Mouse (Mus musculus): ENCODE measurements around the gene Akt1s1. TPM values are rescaled to one million over a fixed set of nuclear protein-coding genes. Genes with fewer than 3 reads are reported as not detected.
A peak's percentile ranks its signal among the peaks of the same experiment; 100 is the strongest.

Gene Akt1s1
- total and polyA plus RNA-seq, 3 experiments = 9.5 to 24.2 (median 23.3) TPM

DNA sequence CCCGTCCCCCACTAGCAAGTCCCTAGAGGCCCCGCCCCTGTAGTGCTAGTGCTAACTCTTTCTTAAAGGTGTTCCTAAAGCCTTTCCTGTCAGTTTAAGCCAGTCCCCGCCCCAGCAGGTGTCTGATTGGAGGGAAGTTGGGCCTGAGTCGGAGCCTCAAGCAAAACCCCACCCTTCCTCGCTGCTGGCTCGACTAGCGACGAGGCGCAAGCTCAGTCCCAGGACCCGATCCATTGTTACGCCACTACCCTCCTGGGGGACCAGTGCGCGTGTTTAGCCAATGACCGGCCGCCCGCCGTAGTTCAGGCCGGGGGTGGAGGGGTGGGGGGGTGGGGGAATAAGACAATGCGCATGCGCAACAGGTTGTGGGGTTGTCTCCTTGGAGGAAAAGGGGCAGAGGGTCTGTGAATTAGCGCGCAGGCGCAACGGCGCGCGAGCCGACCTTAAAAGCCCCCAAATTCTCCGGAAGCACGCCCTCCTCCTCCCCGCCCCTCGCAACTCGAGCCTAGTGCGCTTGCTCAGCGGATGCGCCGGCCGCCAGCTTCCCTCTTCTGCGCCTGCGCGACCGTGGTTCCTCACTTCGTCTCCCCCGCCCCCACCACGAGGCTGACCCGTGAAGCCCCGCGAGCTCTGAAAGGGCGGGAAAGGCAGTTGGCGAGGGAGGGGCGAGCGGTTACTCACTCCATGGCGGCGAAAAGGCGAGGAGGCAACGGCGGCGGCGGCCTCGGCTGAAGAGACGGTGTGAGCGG lies 32.9 kb upstream of the Akt1s1 start, which contains the start of the genes Nup62 and Il4i1:
Gene Nup62 (plus strand): TSS at position 368 of the 749 bp plus-strand sequence.
Gene Il4i1 (plus strand): TSS at position 667 of the 749 bp plus-strand sequence.
- Histone ChIP-seq H3K27me3 (replicated peaks) (no peaks in the 10 kb centered on the region), H3K36me3 (replicated peaks in 1 of 2; ENCODE audit: control insufficient read depth in 1 of 2, insufficient read depth in 1 of 2, low read length in 1 of 2) (peaks cover 42 to 65% of the 10 kb centered on the region in 2 experiments), H3K9me3 (replicated peaks; ENCODE audit: low read length) (no peaks in the 10 kb centered on the region), H3K27ac (ENCODE audit: insufficient read depth, low read depth) (peak within 1 kb of the TSS; percentile 97), H3K79me2 (replicated peaks; ENCODE audit: control insufficient read depth, extremely low read depth, insufficient read depth, poor library complexity, severe bottlenecking) (peaks cover 60% of the 10 kb centered on the region), H3K4me3 (replicated peaks in 1 of 3; ENCODE audit: low read depth in 2 of 3, low read length in 2 of 3, poor library complexity in 1 of 3) (peak within 1 kb of the TSS; percentile 77 to 89 (median 86)), H3K9ac (ENCODE audit: insufficient read depth, low read depth) (peak within 1 kb of the TSS; percentile 93), H3K4me2 (ENCODE audit: insufficient read depth, low read depth, poor library complexity, severe bottlenecking) (peak within 1 kb of the TSS; percentile 95), H3K4me1 (ENCODE audit: control insufficient read depth in 1 of 2, insufficient read depth in 2 of 2) (peaks cover 24 to 35% of the 10 kb centered on the region in 2 experiments)
- in situ Hi-C loops (cut with MboI; ENCODE audit: low pct_ligation_motif_present, low pct_unique_long_range_greater_than_20kb, low sequenced_read_pairs) (no loop called here), dilution Hi-C loops (cut with MboI; ENCODE audit: extremely low pct_ligation_motif_present, extremely low pct_unique_long_range_greater_than_20kb, low sequenced_read_pairs) (no loop called here)
- TF ChIP-seq ELF1 (IDR thresholded peaks at IDR 0.05; ENCODE audit: low read depth, low read length) = peak; percentile 75
- peak; percentile 82; the same call in 1 of the 2 replicates for TF ChIP-seq TCF12 (IDR thresholded peaks at IDR 0.05; ENCODE audit: low read depth, low read length)
- TF ChIP-seq NELFE (IDR thresholded peaks at IDR 0.05; ENCODE audit: low read depth, low read length) = no peak; the same call in 1 of the 2 replicates
- no peak for TF ChIP-seq BHLHE40 (IDR thresholded peaks at IDR 0.05; ENCODE audit: low read depth, low read length)
- peak; percentile 69 for TF ChIP-seq MAX (IDR thresholded peaks at IDR 0.05; ENCODE audit: low read length)
- no peak for TF ChIP-seq RAD21 (IDR thresholded peaks at IDR 0.05; ENCODE audit: low read depth, low read length)
- no peak for TF ChIP-seq CTCF (conservative IDR thresholded peaks at IDR 0.05 in 1 of 2, IDR thresholded peaks at IDR 0.05 in 1 of 2; ENCODE audit: low read depth in 2 of 2, low read length in 2 of 2)
- TF ChIP-seq TBP (conservative IDR thresholded peaks at IDR 0.05; ENCODE audit: low read depth, low read length) = 0 out of 2 replicates have a peak, but pooled peaks have one; percentile 6
- TF ChIP-seq KAT2A (IDR thresholded peaks at IDR 0.05; ENCODE audit: insufficient replicate concordance, low read length) = 0 out of 2 replicates have a peak, but pooled peaks have one; percentile 49
- no peak for TF ChIP-seq CHD1 (IDR thresholded peaks at IDR 0.05; ENCODE audit: low read depth, low read length)
- no peak for TF ChIP-seq MXI1 (IDR thresholded peaks at IDR 0.05; ENCODE audit: low read depth, low read length)
- peak; percentile 85 for TF ChIP-seq NRF1 (IDR thresholded peaks at IDR 0.05; ENCODE audit: low read depth, low read length)
- no peak; the same call in 1 of the 2 replicates for TF ChIP-seq IRF4 (IDR thresholded peaks at IDR 0.05; ENCODE audit: low read depth, low read length)
- no peak; the same call in 1 of the 2 replicates for TF ChIP-seq ZMIZ1 (IDR thresholded peaks at IDR 0.05; ENCODE audit: low read depth, low read length)
- TF ChIP-seq GABPA (IDR thresholded peaks at IDR 0.05; ENCODE audit: insufficient replicate concordance, low read depth, low read length) = no peak
- no peak for TF ChIP-seq JUND (conservative IDR thresholded peaks at IDR 0.05; ENCODE audit: low read depth, low read length)
- TF ChIP-seq USF2 (conservative IDR thresholded peaks at IDR 0.05; ENCODE audit: low read depth, low read length) = no peak
- no peak for TF ChIP-seq ZNF384 (IDR thresholded peaks at IDR 0.05; ENCODE audit: low read depth, low read length)
- TF ChIP-seq SMC3 (IDR thresholded peaks at IDR 0.05; ENCODE audit: low read depth, low read length) = no peak
- TF ChIP-seq EP300 (IDR thresholded peaks at IDR 0.05; ENCODE audit: low read length) = no peak
- no peak for TF ChIP-seq PAX5 (IDR thresholded peaks at IDR 0.05; ENCODE audit: low read length)
- TF ChIP-seq MYC (IDR thresholded peaks at IDR 0.05; ENCODE audit: low read depth, low read length) = peak; percentile 59; the same call in 1 of the 2 replicates
- TF ChIP-seq MEF2A (IDR thresholded peaks at IDR 0.05; ENCODE audit: borderline replicate concordance, low read depth, low read length) = no peak
- no peak for TF ChIP-seq ZC3H11A (IDR thresholded peaks at IDR 0.05; ENCODE audit: low read depth, low read length)
- TF ChIP-seq MAZ (IDR thresholded peaks at IDR 0.05; ENCODE audit: low read depth, low read length) = peak; percentile 96
- no peak for TF ChIP-seq RCOR1 (conservative IDR thresholded peaks at IDR 0.05; ENCODE audit: low read depth, low read length)
- peak; percentile 87 for TF ChIP-seq POLR2A (IDR thresholded peaks at IDR 0.05; ENCODE audit: low read depth, low read length)
- TF ChIP-seq UBTF (IDR thresholded peaks at IDR 0.05; ENCODE audit: low read depth, low read length) = no peak
- TF ChIP-seq CHD2 (IDR thresholded peaks at IDR 0.05; ENCODE audit: low read length) = peak; percentile 97
- no peak for TF ChIP-seq ZKSCAN1 (IDR thresholded peaks at IDR 0.05; ENCODE audit: borderline replicate concordance, low read depth, low read length)
- TF ChIP-seq JUN (IDR thresholded peaks at IDR 0.05; ENCODE audit: insufficient read depth, low read depth, low read length) = no peak
- peak; percentile 83; the same call in 1 of the 2 replicates for TF ChIP-seq E2F4 (IDR thresholded peaks at IDR 0.05; ENCODE audit: insufficient replicate concordance, low read depth, low read length)
- no peak for TF ChIP-seq USF1 (IDR thresholded peaks at IDR 0.05; ENCODE audit: low read depth, low read length)
- TF ChIP-seq SIN3A (IDR thresholded peaks at IDR 0.05; ENCODE audit: low read length) = 0 out of 2 replicates have a peak, but pooled peaks have one; percentile 40
- TF ChIP-seq MAFK (IDR thresholded peaks at IDR 0.05; ENCODE audit: insufficient replicate concordance, low read length) = no peak
- TF ChIP-seq ETS1 (conservative IDR thresholded peaks at IDR 0.05; ENCODE audit: low read depth, low read length) = no peak
- peak; percentile 72 for TF ChIP-seq HCFC1 (IDR thresholded peaks at IDR 0.05; ENCODE audit: low read depth, low read length)
- TF ChIP-seq POLR2AphosphoS2 (IDR thresholded peaks at IDR 0.05; ENCODE audit: low read depth, low read length) = no peak
- DNase-seq (ENCODE audit: extremely low read depth) = peak; percentile 99

Measured in CH12.LX (cell line).